Mouse (Mus musculus) cortical plate, adult 2 months (tissue): ENCODE data around the gene Peli2.

Experiments
- CTCF ChIP-seq: fragments of 200-500 bp; IDR thresholded peaks from 2 replicates; pipeline ENCODE4 v1.5.1; 2011; ENCODE audit warnings: mild to moderate bottlenecking, control low read depth, low read length; ENCODE audit not compliant: insufficient read depth; ENCODE audit errors: extremely low read depth
- POLR2A ChIP-seq: fragments of 200-500 bp; IDR thresholded peaks from 2 replicates; pipeline ENCODE4 v1.6.1; 2011; ENCODE audit warnings: mild to moderate bottlenecking, low read length, control low read depth; ENCODE audit not compliant: insufficient read depth; ENCODE audit errors: extremely low read depth

- no peak for TF ChIP-seq CTCF
- TF ChIP-seq POLR2A = no peak
These were observed 46.4 kb downstream of the Peli2 start for GRCm38 (mm10) chr14:48167020-48167419.
